Mouse (Mus musculus): ENCODE results near the gene Asxl2. TPM values are rescaled to one million over a fixed set of nuclear protein-coding genes. Genes with fewer than 3 reads are reported as not detected.
"Not testable (repeated sequence)": the region's sequence is repeated elsewhere in the genome, so short reads cannot be mapped to it uniquely, and the experiment has no call there.

The Asxl2 gene
- total RNA-seq, 2 experiments from 2014 or later, result 21.9 to 25.2 TPM

DNA sequence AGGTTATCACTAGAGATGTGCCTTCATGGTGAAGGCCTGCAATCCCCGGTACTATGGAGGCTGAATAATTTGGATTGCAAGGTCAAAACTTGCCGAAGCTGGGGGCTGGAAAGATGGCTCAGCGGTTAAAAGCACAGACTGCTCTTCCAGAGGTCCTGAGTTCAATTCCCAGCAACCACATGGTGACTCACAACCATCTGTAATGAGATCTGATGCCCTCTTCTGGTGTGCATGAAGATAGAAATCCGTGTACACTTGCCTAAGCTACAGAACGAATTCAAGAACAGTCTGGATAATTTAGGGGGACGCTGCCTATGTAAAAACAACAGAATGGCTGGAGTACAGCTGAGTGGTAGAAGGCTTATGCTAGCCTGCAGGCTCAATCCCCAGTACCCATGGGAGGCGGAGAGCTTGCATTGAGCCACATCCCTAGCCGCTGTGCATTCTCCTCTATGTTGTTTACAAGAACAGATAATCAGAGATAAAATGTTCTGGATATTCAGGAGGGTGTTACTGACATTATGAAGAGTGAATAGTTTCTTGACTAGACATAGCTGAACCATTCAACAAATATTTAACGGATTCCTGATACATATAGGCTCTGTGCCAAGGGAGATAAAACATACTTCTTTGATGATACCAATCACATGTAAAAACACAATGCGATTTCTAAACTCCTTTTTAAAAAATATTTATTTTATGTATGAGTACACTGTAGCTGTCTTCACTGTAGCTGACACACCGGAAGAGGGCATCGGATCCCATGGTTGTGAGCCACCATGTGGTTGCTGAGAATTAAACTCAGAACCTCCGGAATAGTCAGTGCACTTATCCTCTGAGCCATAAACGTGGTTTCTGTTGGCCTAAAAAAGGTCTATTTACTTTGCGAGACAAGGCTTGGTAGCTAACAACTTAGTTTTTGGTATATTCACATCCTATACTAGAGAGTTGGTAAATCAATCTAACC is 999 bp upstream of the Asxl2 start:
- no peak for ATAC-seq (replicated peaks; ENCODE audit: low FRiP score, poor library complexity, severe bottlenecking)

DNA sequence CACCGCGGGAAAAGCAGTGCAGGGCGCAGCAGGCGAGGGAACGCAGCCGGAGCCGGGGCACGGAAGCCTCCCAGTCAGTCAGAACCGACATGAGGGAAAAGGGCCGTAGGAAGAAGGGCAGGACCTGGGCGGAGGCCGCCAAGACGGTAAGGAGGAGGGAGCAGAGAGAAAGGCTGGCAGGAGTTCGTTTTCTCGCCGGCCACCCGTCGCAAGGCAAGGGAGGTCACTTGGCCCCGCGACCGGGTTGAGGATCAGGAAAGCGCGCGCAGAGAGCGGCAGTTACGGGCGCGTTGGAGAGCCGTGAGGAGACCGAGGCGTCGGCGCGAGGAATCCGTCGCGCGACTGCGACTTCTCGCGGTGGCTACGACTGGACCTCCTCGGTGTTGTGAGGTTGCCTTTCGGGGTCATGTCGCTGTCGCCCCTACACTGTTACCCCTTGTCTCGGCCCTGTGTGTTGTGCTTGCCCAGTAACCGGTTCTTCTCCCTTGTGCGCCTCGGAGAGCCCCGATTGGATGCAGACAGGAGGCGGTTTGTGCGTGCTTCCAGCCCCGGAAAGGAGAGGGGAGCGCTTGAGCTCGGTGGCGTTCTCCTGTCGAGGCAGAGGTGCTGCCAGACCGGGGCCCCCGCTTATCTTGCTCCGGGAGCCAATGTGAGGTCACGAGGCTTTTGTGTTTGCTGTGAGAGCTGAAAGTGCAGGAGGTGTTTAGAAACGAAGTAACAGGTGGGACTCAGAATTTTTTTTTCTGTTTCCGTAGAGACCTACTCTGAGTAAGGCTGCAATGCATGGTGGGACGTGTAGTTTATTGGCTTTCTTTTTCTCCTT is 621 bp downstream of the Asxl2 start:
- peak; percentile 74 for ATAC-seq (replicated peaks; ENCODE audit: low FRiP score, poor library complexity, severe bottlenecking)

DNA sequence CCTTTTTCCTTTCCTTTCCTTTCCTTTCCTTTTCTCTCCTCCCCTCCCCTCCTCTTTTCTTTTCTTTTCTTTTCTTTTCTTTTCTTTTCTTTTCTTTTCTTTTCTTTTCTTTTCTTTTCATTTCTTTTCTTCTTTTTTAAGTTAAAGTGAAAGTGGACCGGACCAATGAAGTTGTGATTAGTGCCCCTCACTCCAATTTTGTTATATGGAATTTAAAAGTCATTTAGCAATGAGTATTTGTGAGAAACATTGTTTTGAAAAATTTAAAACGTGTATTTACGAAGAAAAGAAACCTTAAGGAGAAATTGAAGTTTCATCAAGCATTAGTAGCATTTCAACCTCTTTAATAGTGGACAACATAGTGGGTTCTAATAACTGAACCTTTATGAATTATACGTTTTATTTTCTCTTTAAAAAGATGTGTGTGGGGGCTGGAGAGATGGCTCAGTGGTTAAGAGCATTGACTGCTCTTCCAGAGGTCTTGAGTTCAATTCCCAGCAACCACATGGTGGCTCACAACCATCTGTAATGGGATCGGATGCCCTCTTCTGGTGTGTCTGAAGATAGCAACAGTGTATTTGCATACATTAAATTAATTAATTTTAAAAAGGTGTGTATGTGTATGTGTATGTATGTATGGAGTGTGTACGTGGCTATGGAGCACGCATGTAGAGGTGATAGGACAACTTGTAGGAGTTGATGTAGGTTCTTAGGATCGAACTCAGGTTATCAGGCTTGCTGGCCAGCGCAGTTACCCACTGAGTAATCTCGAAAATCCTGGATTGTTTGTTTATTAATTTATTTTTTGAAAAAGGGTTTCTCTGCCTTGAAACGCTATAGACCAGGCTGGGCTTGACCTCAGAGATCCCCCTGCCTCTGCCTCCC is 1.5 kb downstream of the Asxl2 start:
- no peak for ATAC-seq (replicated peaks; ENCODE audit: low FRiP score, poor library complexity, severe bottlenecking)

DNA sequence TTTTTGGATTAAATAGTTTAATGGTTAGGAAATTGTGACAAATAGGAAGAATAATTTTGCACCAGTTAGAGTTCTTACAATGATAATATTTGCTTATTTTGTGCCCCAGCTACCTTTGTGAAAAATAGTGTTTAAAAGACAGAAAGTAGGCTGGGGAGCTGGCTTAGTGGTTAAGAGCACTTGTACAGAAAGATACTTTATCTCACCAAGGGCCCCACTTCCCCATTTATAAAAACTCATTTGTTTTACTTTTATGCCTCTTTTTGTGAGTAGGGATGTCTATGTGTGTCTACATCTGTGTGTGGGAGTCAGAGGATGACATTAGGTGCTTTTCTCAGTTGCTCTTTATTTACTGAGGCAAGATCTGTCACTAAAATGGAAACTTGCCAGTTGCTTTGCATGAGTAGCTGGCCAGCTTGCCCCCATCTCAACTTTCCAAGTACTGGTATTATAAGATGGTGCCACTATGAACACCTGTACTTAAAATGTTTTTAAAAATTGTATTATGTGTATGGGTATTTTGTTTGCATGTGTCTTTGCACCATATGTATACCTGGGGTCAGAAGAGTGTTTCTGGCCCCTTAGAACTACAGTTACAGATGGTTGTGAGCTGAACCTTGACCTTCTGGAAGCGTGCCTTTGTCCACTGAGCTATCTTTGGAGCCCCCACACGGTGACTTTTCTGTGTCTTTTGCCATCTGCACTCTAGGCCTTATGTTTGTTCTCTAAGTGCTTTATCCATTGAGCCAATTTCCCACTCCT is 3.2 kb downstream of the Asxl2 start:
- no peak for ATAC-seq (replicated peaks; ENCODE audit: low FRiP score, poor library complexity, severe bottlenecking)

DNA sequence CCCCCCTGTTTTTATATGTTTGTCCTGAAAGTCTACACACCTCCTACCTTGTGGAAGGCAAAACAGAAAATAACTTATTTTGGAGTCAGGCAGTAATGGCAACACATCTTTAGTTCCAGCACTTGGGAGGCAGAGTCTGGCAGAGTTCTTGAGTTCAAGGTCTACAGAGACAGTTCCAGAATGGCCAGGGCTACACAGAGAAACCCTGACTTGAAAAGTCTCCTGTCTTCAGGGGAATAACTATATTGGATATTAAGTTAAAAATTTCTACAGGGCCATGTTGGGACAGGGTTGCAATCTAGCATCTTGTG is 3.7 kb downstream of the Asxl2 start:
- ATAC-seq (replicated peaks; ENCODE audit: low FRiP score, poor library complexity, severe bottlenecking), result no peak

DNA sequence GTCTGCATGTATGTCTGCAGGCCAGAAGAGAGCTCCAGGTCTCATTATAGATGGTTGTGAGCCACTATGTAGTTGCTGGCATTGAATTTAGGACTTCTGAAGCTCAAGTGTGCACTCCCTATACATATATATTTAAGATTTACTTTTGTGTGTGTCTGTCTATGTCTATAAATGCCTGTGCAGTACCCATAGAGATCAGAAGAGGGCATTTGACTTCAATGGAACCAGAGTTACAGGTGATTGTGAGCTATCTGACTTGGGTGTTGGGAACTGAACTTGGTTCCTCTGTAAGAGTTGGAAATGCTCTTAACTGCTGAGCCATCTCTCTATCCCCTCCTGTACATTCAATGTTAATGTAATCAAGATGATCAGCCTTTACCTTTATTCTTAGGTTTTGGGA is 4.3 kb downstream of the Asxl2 start:
- no peak for ATAC-seq (replicated peaks; ENCODE audit: low FRiP score, poor library complexity, severe bottlenecking)

DNA sequence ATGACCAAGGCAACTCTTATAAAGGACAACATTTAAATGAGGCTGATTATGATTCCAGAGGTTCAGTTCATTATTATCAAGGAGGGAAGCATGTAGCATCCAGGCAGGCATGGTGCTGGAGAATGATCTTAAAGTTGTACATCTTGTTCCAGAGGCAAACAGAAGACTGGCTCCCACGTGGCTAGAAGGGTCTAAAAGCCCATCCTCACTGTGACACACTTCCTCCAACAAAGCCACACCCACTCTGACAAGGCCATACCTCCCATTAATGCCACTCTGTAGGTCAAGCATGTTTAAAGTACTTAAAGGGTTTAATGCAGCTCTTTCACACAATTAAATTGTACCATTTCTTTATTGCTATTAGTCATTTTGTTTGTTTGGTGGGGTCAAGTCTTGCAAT is 7.1 kb downstream of the Asxl2 start:
- ATAC-seq (replicated peaks; ENCODE audit: low FRiP score, poor library complexity, severe bottlenecking), result no peak

DNA sequence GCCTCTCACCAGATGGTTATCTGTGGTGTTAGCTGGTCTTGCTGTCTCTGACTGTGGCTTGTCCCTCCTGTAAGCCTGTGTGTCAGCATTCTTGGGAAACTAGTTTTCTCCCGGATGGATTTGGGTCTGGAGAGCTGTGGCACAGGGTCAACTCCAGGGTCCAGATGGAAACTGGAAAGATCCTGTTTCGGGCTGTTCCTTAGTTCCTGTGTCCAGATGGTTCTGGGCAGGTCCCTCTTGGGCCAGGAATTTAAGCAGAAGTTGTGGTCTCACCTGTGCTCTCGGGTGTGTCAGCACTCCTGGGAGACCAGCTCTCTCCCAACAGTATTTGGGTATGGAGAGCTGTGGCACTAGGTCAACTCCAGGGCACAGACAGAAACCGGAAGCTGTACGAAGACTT is 9.8 kb downstream of the Asxl2 start:
- ATAC-seq (replicated peaks; ENCODE audit: low FRiP score, poor library complexity, severe bottlenecking), result no peak

DNA sequence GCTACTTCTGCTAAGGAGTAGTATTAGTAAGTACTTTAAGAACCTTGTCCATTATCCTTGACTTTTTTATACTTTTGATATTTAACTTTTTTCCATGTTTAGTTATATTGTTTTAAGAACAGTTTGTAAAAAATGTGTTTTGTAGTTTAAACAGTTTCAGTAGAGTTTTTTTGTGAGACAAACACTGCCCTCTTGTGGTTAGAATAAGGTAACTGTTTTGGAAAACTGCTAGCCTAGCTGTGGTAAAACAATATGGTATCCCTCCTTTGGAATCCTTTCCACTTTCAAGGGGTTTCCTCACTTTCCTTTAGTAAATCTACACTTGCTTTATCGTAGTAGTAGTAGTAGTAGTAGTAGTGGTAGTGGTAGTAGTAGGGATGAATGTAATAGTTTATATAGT is 11.2 kb downstream of the Asxl2 start:
- ATAC-seq (replicated peaks; ENCODE audit: low FRiP score, poor library complexity, severe bottlenecking), result peak; percentile 77

DNA sequence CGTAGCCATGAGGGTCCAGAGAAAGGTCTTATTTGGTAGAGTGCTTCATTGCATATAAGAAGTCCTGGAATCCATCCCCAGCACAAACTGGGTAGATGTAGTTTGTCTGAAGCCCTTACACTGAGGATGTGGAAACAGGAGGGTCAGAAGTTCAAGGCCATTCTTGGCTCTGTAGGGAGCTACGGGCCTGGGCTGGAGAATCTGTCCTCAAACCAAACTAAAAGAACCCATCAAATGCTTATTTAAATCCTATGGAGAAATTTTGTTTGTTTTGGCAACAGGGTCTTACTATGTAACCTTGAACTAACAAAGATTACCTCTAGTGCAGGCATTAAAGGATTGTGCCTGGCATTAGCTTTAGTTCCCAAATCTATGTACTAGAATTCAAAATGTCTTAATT is 14.3 kb downstream of the Asxl2 start:
- no peak for ATAC-seq (replicated peaks; ENCODE audit: low FRiP score, poor library complexity, severe bottlenecking)

DNA sequence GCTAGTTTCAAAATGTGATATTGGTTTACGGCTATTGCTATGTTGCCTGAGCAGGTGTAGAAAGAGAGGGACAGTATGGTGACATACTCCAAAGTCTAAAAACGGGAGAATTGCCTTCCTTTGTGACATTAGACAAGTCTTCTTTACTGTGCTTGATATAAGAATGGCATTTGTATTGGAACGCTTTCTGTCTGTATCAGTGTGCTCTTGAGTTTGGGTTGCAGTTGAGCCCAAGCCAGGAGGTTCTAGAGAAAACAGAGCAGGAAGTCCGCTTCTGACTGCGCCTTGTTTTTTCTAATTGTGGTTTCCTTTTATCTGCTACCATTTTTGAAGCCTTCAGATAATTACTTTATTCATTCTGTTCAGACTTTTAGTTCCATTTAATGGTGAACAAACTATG is 14.7 kb downstream of the Asxl2 start:
- ATAC-seq (replicated peaks; ENCODE audit: low FRiP score, poor library complexity, severe bottlenecking), result no peak

DNA sequence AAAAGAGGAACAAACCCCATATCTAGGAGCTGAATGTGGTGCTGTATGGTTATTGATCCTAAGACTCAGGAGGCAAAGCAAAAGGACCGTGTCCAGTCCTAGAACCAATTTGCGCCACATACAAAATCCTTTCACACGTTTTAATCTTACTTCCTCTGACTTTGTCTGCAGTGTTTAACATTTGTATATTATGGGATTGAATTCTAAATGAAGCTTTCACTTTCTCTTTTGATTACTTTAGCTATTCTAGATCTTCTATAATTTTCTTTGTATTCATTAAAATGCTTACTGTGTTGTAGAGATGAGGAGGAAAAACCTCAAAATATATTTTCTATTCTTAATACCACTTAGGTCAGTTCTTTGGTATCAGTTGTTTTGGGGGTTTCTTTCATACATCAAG is 26.9 kb downstream of the Asxl2 start:
- no peak for ATAC-seq (replicated peaks; ENCODE audit: low FRiP score, poor library complexity, severe bottlenecking)

DNA sequence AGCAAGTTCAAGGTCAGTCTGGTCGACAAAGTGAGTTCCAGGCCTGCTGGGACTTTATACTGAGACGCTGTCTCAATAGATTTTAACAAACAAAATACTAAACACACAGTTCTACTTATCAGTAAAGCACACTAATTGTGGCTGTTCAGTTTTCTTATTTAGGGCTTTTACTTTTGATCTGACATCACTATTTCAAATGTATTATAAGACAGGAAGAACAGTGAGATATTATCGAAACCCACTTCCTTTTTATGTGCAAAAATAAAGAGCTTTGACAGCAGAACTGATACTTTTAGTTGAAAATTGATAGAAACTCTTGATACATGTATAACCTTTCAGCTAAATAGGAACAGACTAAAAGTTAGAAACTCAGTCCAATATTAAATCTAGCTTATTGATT is 36.4 kb downstream of the Asxl2 start:
- ATAC-seq (replicated peaks; ENCODE audit: low FRiP score, poor library complexity, severe bottlenecking), result no peak

DNA sequence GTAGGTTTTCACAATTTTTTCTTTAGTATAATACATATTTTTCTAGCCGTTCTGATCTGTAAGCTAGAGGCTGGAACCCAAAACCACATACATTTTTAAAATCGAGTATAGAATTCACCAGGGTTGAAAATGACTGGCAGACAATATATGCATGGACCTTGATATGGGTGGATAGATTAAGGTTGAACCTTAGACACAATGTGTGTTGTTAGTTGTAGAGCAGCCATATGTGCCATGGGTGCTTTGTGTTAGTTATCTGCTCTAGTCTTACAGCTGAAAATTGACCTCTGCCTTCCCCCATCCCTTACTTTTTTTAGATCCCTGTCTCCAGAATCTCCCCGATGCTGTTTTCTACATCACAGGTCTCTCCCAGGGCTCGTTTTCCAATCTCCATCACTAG is 73.0 kb downstream of the Asxl2 start:
- ATAC-seq (replicated peaks; ENCODE audit: low FRiP score, poor library complexity, severe bottlenecking), result no peak

DNA sequence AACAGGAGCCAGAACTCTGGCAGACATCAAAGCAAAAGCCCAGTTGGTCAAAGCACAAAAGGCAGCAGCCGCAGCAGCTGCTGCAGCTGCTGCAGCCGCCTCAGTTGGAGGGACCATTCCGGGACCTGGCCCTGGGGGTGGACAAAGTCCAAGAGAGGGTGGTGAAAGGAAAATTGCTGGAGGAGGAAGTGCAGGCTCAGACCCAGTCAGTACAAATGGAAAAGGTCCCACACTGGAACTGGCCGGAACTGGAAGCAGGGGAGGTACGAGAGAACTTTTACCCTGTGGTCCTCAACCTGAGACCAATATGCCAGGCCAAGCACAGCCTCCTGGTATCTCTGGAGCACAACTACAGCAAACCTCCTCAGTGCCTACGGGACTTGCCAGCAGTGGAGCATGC is 73.4 kb downstream of the Asxl2 start:
- no peak for ATAC-seq (replicated peaks; ENCODE audit: low FRiP score, poor library complexity, severe bottlenecking)

DNA sequence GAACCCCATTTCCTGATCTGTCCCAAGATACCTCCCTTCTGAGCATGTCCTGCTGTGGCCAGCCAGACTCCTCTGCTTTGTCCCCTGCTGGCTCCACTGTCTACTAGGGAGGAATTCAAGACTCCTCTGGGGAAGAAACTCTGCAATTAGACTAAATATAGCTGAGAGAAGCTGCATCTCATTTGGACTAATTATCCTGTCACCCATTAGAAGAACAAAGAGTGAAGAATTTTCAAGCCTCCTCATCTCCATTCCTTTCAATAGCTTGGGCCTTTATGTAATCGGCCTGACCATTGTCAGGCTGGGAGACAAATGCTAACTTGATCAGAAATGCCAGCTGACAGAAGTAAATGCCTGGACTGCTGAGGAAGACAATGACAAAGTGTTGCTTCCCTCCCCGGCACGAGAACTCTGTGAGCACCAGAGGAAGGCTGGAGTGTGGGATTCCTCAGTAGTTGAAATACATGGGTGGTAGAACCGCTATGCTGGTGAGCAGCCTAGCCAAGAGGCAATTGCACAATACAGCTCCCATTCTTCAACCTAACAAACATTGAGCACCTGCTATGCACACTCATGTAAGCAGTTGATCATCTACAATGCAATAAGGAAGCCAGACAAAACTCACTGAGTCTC is 92.1 kb downstream of the Asxl2 start:
- no peak for ATAC-seq (replicated peaks; ENCODE audit: low FRiP score, poor library complexity, severe bottlenecking)

DNA sequence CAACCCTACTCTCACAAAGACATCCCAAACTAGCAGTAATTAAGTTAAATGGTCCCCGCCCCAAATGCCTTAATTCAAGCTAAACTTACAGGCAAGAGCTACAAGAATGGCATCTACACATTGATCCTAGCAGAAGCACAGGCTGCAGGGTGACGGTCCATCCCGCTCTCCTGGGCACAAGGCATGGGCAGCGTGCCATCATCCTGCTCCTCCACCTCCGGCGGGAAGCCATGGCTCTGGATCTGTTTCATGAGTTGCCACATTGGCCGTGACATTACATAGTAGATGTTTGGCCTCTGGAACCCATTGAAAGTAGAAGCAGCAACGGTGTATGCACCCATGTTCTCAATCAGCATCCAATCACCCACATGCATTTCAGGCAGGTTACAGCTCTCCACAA is 95.1 kb downstream of the Asxl2 start:
- ATAC-seq (replicated peaks; ENCODE audit: low FRiP score, poor library complexity, severe bottlenecking), result not testable (repeated sequence)

DNA sequence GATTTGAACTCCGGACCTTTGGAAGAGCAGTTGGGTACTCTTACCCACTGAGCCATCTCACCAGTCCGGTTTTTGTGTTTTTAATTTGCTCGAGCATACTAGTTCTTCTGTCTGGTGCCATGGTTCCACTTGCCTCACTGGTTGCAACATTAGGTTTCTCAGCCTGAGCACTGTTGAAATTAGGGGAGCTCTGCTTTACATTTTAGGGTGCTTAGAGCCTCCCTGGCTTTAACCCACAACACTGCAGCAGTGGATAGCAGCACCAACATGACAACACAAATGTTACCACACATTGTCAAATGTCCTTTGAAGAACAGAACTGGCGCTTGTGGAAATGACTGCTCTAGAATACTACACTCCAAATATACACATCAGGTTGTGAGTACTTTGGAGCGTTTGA is 98.9 kb downstream of the Asxl2 start:
- ATAC-seq (replicated peaks; ENCODE audit: low FRiP score, poor library complexity, severe bottlenecking), result no peak

DNA sequence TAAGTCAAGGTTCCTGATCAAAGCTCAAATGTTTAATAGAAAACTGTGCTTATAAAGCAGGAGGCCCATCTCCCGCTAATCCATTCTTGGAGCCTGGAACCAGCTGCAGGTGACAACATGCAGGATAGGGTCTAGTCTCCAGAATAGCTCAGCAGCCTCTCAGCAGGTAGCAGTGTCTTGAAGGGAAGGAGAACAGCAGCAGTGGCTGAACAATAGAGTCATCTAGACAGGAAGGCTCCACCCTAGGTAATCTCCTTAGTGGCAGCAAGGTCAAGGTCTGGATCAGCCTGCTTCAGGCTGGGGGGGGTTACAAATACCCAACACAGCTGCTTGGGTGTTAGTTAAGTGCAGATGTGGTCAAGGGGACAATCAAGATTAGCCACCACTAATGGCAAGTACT is 108.8 kb downstream of the Asxl2 start:
- not testable (repeated sequence) for ATAC-seq (replicated peaks; ENCODE audit: low FRiP score, poor library complexity, severe bottlenecking)
